Mouse (Mus musculus) spleen, adult 2 months (tissue): ENCODE results near the gene Rab21.

Experiments used
- CTCF ChIP-seq: fragments of 200-500 bp; IDR thresholded peaks from 2 replicates; pipeline ENCODE4 v1.5.1; 2011; ENCODE audit warnings: mild to moderate bottlenecking, inconsistent platforms; ENCODE audit not compliant: insufficient read depth, insufficient read length, insufficient replicate concordance; ENCODE audit errors: extremely low read depth
- POLR2A ChIP-seq: fragments of 200-500 bp; IDR thresholded peaks from 2 replicates; pipeline ENCODE4 v1.6.1; 2011; ENCODE audit warnings: low read depth, low read length, inconsistent platforms

- TF ChIP-seq POLR2A (no peak), CTCF (no peak)
Measured at GRCm38 (mm10) chr10:115358216-115358919, 43.0 kb upstream of the Rab21 start.
